Mouse (Mus musculus) embryonic facial prominence, embryonic 11.5 days (tissue): Measurements from ENCODE around the gene Prkag1. TPM values are rescaled to one million over a fixed set of nuclear protein-coding genes. Genes with fewer than 3 reads are reported as not detected.
A peak's percentile ranks its signal among the peaks of the same experiment; 100 is the strongest.

Source experiments
- ATAC-seq: fragments of 200-750 bp; cut with Nextera tagmentation; replicated peaks from 2 replicates; pipeline ENCODE4 v1.8.0; 2017; ENCODE audit warnings: low read depth; ENCODE audit not compliant: insufficient number of reproducible peaks, low FRiP score, low TSS enrichment
- DNase-seq: peaks from one replicate; pipeline ENCODE4 v3.0.0-alpha.2; 2015; ENCODE audit warnings: low spot score
- H3K27ac ChIP-seq: fragments of 300-500 bp; sonication (generic); replicated peaks from 2 replicates; pipeline ENCODE4 v1.5.1; 2014; ENCODE audit warnings: mild to moderate bottlenecking, low read depth, low read length, control low read depth
- H3K27me3 ChIP-seq: fragments of 300-500 bp; sonication (generic); 2 replicates; pipeline ENCODE4 v1.6.1; 2014; ENCODE audit warnings: mild to moderate bottlenecking, low read length, moderate library complexity, mixed read lengths; ENCODE audit not compliant: control insufficient read depth, insufficient read depth
- H3K36me3 ChIP-seq: fragments of 300-500 bp; sonication (generic); replicated peaks from 2 replicates; pipeline ENCODE4 v1.6.1; 2014; ENCODE audit warnings: low read depth, mild to moderate bottlenecking, low read length, moderate library complexity, mixed read lengths; ENCODE audit not compliant: control insufficient read depth, insufficient read depth
- H3K4me1 ChIP-seq: fragments of 300-500 bp; sonication (generic); 2 replicates; pipeline ENCODE4 v1.6.1; 2014; ENCODE audit warnings: low read length, mixed read lengths; ENCODE audit not compliant: control insufficient read depth, insufficient read depth
- H3K4me2 ChIP-seq: fragments of 300-500 bp; sonication (generic); 2 replicates; pipeline ENCODE4 v1.6.1; 2014; ENCODE audit warnings: low read depth, mild to moderate bottlenecking, control low read depth, low read length, moderate library complexity
- H3K4me3 ChIP-seq: fragments of 300-500 bp; sonication (generic); 2 replicates; pipeline ENCODE4 v1.5.1; 2014; ENCODE audit warnings: low read depth, low read length, control low read depth
- H3K9ac ChIP-seq: fragments of 300-500 bp; sonication (generic); replicated peaks from 2 replicates; pipeline ENCODE4 v1.6.1; 2014; ENCODE audit warnings: mild to moderate bottlenecking, control low read depth, low read length
- H3K9me3 ChIP-seq: fragments of 300-500 bp; sonication (generic); replicated peaks from 2 replicates; pipeline ENCODE4 v1.6.1; 2016; ENCODE audit warnings: mild to moderate bottlenecking, low read length, inconsistent platforms, mixed read lengths; ENCODE audit not compliant: control insufficient read depth
- WGBS: fragments of 180-500 bp; shearing (Covaris S2); extraction: QIAGEN DNeasy Blood & Tissue Kit; methylation state at CpG from one replicate; pipeline ENCODE4 v1.1.7; 2014; 5-methylcytosine and 5-hydroxymethylcytosine counted together
- polyA plus RNA-seq: library from polyadenylated mRNA; unstranded; fragments of >200 nt; fragmentation: Nextera tagmentation; extraction: Ambion mirVana; gene quantifications from 2 replicates; pipeline ENCODE4 v1.2.1, GENCODE M21; 2014

The Prkag1 gene
- 69.8 and 73.1 TPM in 2 replicates for polyA plus RNA-seq

- Histone ChIP-seq H3K9ac (peak within 1 kb of the TSS; percentile 85), H3K9me3 (no peaks in the 10 kb centered on the region), H3K36me3 (peaks cover 18% of the 10 kb centered on the region), H3K4me1 (no peaks in the 10 kb centered on the region; the same call in 1 of the 2 replicates), H3K4me2 (peak within 1 kb of the TSS; percentile 77), H3K27me3 (no peaks in the 10 kb centered on the region), H3K27ac (peak within 1 kb of the TSS; percentile 52), H3K4me3 (peak within 1 kb of the TSS; percentile 90)
- DNase-seq (peak; percentile 97), ATAC-seq (peak; percentile 90)
- under 1% methylated on average over 65 of the region's 66 CpGs for WGBS
These were observed at the start of gene Prkag1 for GRCm38 (mm10) chr15:98830736-98831683. Prkag1 (minus strand) TSS chr15:98831521.

DNA sequence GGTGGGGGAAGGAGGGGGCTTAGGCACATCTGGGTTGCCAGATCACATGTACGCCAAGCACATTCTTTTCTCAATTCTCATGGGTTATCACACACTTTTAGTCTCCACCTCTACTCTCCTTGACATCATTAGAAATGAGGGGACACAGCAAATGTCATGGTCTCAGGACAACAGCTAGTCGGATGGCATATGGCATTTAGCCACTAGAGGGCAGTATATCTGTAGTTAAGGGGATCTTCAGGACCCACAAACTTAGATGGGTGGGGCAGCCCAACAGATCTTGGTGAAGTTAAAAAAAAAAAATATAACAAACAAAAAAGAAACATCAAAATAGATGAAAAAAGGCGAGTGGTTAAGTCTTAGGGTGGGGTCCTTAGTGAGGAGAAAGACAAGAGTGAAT lies 46.0 kb upstream of the Prkag1 start:
- Histone ChIP-seq H3K27me3 (no peaks in the 10 kb centered on the region), H3K36me3 (no peaks in the 10 kb centered on the region), H3K4me2 (no peak overlapping the region), H3K9ac (no peak overlapping the region), H3K4me3 (no peak overlapping the region), H3K27ac (no peak overlapping the region), H3K4me1 (no peaks in the 10 kb centered on the region; the same call in none of the 2 replicates), H3K9me3 (no peaks in the 10 kb centered on the region)
- DNase-seq (peak; percentile 93), ATAC-seq (no peak)
- 12% methylated on average over 3 of the region's 3 CpGs for WGBS

DNA sequence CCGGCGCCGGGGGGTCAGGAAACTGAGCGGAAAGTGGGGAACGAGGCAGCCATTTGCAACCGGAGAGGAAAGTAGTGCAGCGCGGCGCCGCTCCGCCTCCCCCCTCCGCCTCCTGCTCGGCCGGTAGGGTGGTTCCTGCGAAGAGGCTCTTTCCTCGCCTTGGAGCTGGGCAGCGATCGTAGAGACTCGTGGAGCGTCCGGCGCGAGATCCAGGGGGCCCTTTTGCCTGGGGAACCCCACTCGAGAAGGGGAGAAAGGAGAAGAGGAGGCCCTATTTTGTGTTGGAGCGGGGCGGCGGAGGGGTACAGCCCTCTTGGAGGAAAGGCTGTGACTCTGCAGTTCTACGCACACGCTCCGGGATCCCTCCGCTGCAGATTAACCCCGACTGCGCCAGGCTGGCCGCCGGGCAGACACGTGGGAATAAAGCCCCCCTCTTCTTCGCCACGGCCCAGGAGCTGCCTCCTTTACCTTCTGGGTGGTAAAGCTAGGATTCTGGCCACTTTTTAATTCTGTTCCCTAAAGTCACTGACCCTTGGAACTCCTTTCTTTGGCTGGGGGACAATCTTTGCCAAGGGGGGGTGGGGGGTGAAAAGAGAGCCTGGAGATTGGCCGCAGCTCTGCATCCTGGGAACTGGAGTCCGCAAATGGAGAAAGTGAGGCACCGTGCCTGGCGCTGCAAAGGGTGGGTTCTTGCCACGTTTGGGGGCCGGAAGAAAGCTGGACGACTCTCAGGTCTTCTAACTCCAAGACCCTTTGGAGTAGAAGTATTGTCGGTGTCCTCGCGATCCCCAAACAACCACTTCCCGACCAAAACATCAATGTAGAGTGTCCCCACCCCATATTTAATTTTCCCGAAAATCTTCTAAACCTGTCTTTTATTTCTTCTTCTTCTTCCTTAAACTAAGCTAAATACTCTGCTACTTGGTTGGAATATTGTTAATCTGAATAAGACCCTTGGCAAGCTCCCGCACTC lies 40.9 kb upstream of the Prkag1 start:
- Histone ChIP-seq H3K27me3 (no peaks in the 10 kb centered on the region), H3K27ac (peak overlapping the region; percentile 98), H3K4me2 (peak overlapping the region; percentile 96), H3K4me1 (peaks cover 14% of the 10 kb centered on the region), H3K9ac (peak overlapping the region; percentile 99), H3K9me3 (no peaks in the 10 kb centered on the region), H3K36me3 (no peaks in the 10 kb centered on the region), H3K4me3 (peak overlapping the region; percentile 86)
- DNase-seq: peak; percentile 97
- WGBS: 1% methylated on average over 51 of the region's 51 CpGs
- peak; percentile 76 for ATAC-seq

- H3K27me3 ChIP-seq: no peaks in the 10 kb centered on the region
- no peaks in the 10 kb centered on the region for H3K36me3 ChIP-seq
- H3K9me3 ChIP-seq: no peaks in the 10 kb centered on the region
- peaks cover 14% of the 10 kb centered on the region for H3K4me1 ChIP-seq
- H3K27ac ChIP-seq: peak within 1 kb of the TSS; percentile 98
- H3K9ac ChIP-seq: peak within 1 kb of the TSS; percentile 99
- peak within 1 kb of the TSS; percentile 86 for H3K4me3 ChIP-seq
- DNase-seq (peak; percentile 74), ATAC-seq (peak; percentile 40)
- peak within 1 kb of the TSS; percentile 96 for H3K4me2 ChIP-seq
- WGBS: under 1% methylated on average over 72 of the region's 94 CpGs
These were observed 40.0 kb upstream of the Prkag1 start, which contains the start of gene Kmt2d for GRCm38 (mm10) chr15:98871070-98871915. Kmt2d (minus strand) TSS chr15:98871204.

GRCm38 (mm10) chr15:98870179-98871069 lies 39.1 kb upstream of the Prkag1 start:
- H3K27me3 ChIP-seq: no peaks in the 10 kb centered on the region
- H3K4me1 ChIP-seq: peaks cover 14% of the 10 kb centered on the region
- peak overlapping the region; percentile 99 for H3K9ac ChIP-seq
- no peak for ATAC-seq
- under 1% methylated on average over 15 of the region's 16 CpGs for WGBS
- H3K27ac ChIP-seq: peak overlapping the region; percentile 98
- peak overlapping the region; percentile 96 for H3K4me2 ChIP-seq
- peak; percentile 25 for DNase-seq
- H3K9me3 ChIP-seq: no peaks in the 10 kb centered on the region
- peak overlapping the region; percentile 86 for H3K4me3 ChIP-seq
- H3K36me3 ChIP-seq: peaks cover 8% of the 10 kb centered on the region

DNA sequence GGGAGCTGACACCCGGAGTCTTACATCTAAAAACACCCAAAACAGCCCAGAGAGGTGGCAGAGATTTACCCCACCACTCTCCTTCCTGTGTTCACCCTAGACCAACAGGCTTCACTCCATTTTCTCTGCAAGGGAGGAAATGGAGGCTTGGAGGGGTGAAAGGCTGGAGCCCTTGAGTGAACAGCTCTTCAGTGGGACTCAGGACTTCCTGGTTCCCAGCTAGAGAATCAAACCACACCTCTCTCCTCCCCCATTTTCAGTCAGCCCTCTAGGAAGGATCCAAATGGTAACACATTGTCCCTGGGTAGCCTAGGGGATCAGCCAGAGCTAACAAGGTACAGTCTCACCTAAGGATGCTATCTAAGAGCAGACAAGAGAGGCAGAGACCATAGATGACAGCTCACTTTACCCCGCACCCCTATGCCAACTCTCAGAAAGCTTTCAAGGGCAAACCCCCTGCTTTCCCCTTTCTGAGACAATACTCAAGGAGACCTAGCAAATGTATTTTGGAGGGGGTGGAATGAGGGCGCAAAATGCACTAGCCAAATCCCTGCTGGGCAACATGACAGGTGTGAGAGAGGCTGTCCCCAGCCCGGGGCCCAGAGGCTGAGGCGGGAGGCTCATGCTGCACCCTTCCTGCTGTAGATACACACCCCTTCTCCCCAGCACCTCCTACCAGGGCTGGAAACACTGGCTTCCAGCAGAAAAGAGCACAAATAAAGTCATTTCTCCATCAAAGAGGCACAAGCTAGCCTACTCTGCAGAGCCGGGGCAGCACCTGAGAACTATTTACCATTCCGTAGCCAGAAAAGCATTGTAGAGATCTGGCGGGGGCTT lies 38.2 kb upstream of the Prkag1 start:
- Histone ChIP-seq H3K36me3 (peaks cover 13% of the 10 kb centered on the region), H3K9ac (peak overlapping the region; percentile 99), H3K4me3 (peak overlapping the region; percentile 86), H3K27ac (no peak overlapping the region), H3K4me1 (peaks cover 14% of the 10 kb centered on the region), H3K9me3 (no peaks in the 10 kb centered on the region), H3K4me2 (peak overlapping the region; percentile 96), H3K27me3 (no peaks in the 10 kb centered on the region)
- ATAC-seq (no peak), DNase-seq (no peak)
- WGBS: 13% methylated on average over 8 of the region's 8 CpGs
